Mouse (Mus musculus) spleen, adult 18-20 months (tissue): Measurements from ENCODE around the gene Reps1.
"Not testable (repeated sequence)": the region's sequence is repeated elsewhere in the genome, so short reads cannot be mapped to it uniquely, and the experiment has no call there.

Source experiments
- DNase-seq, 2 experiments: peaks; one replicate each; pipeline ENCODE4 v3.0.0; 2022; ENCODE audit warnings: mixed read lengths in 2 of 2

Gene Reps1

DNA sequence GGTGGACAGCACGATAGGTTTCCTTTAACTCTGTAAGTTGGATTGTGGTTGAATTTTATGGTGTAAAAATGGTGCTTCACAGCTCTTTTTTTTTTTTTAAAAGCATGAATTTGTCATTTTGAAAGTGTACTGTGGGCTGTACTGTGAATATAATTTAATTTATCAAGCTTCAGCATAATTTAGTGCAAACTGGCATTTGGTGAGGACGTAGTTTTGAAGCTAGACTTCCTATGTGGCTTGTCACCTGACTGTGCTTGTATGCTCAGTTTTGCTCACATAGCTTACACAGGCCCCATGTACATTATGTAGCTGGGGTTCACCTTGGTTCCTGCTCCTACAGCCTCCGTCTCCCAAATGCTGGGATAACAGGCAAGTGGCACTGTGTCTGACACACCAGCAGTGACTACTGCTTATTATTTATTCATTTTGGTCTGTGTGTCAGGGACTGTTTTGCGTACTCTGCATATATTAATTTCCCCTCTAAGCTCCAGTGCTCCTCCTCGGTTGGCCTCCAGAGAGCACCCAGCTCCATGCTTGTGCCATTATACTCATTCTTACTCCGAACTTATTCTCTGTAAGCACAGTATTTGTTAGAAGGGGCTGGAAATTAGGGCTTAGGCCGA is 9.1 kb downstream of the Reps1 start:
- DNase-seq: no peak

DNA sequence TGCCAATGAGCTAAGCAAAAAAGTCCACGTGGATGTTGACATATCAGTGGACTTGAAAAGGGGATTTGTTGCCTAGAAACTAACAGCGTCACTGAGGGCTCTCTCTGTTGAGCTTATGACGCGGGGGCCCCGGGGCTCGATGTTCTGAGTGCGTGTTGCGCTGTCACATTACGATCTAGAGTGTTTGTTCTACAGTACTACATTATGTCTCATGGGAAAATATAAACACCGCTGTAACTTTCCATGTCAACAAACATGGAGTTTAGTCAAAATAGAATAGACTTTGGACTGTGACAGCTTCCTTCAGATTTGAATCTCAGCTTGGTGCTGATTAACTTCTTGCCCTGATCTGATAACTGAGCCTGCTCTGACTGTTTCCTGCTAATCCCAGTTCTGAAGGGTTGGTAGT is 10.4 kb downstream of the Reps1 start:
- DNase-seq: no peak

DNA sequence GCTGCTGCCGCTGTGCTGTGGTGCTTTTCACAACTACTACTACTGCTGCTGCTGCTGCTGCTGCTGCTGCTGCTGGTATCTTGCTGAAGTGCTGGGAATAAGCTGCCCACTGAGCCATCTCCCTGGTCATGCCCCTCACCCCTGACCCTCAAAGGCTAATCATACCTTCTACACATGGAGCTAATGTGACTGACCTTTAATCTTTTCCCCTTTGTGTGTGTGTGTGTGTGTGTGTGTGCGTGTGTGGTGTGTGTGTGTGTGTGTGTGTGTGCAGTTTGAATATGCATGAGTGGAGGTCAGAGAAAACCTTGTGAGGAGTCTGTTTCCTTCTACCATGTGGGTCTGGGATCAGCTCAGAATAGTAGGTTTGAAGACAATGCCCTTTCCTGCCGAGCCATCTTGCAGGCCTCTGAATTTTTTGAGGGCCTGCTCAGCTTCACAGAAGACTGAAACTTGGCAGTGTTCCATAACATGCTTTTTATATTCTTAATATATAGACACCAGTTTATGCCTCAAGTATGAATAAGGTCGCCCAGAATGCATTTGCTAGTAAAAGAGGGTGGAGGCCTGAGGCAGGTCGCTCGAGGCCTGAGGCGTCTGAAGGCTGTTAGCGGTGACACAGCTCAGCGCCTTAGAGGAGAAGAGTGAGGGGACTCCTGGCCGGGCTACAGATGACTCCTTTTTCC is 12.2 kb downstream of the Reps1 start:
- DNase-seq: no peak

DNA sequence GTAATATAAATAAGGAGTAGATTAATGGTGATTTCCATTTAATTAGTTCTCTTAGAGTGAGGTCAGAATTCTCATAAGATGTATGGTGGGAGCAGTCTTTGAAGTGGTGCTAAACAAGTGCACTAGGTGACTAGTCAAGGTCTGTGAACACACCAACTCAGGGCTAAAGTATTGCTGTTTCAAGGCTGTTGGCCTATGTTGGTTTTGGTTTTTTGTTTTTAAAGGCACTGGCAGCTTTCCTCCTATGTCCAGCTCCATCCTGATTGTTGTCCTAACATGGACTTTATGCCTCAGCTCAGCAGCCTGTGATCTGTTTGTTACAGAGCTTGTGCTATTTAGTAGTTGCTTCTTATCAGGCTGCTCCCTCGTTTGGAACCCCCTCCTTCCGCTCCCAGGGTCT is 13.2 kb downstream of the Reps1 start:
- no peak for DNase-seq

DNA sequence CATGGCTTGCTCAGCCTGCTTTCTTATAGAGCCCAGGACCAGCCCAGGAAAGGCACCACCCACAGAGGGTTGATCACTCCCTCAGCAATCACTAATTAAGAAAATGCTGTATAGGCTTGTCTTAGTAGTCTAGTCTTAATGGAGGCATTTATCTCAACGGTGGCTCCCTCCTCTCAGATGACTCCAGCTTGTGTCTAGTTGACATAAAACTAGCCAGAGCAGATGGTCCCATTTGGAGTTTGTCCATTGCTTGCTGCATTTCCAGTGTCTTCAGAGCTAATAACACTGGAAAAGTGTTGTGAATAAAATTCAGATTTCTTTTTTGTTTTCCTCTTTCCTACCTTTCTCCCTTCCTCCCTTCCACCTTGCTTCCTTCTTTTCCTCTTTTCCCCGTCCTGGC is 13.9 kb downstream of the Reps1 start:
- DNase-seq: no peak

- DNase-seq: no peak
Observed at GRCm38 (mm10) chr10:18070144-18070543, 14.5 kb downstream of the Reps1 start.

GRCm38 (mm10) chr10:18070616-18071015 is 15.0 kb downstream of the Reps1 start:
- DNase-seq: no peak

DNA sequence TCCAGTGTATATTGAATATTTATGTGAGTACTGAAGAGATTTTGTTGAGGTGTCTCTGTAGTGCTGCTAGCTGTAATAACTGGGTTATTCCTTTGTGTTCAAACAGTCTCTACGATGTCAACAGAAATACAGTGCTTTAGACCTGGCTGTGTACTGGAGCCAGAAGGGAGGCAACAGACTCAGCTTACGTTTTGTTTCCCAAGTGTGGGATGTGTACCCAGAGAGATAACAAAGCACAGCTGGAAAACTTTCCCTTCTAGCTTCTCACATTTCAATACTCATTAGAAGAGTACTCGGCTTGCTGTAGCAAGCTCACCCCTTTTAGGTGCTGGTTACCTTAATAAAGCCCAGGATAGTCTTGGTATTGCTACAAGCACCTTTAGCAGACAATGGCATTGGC is 17.2 kb downstream of the Reps1 start:
- DNase-seq: no peak

- no peak for DNase-seq
Observed at GRCm38 (mm10) chr10:18074383-18075075, 18.9 kb downstream of the Reps1 start.

- no peak for DNase-seq
Observed at GRCm38 (mm10) chr10:18075845-18076244, 20.2 kb downstream of the Reps1 start.

DNA sequence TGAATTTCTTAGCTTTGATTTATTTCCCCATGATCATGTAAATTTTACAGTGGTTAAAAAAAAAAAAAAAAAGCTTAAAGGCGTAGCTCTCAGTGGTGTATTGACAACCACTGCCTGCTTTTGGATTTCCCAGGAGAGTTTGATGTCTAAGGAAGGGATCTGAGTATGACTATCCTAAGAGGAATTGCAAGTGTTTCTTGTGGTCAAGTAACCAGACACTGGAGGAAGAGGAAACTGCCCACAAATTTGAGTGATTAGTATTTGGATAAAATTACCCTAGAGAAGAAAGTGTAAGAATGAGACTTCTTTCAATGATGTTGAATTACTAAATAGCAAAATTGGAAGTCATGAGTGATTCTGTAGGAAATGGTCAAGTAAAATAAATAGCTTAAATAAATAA is 25.9 kb downstream of the Reps1 start:
- no peak for DNase-seq

GRCm38 (mm10) chr10:18082772-18083171 is 27.1 kb downstream of the Reps1 start:
- no peak for DNase-seq

DNA sequence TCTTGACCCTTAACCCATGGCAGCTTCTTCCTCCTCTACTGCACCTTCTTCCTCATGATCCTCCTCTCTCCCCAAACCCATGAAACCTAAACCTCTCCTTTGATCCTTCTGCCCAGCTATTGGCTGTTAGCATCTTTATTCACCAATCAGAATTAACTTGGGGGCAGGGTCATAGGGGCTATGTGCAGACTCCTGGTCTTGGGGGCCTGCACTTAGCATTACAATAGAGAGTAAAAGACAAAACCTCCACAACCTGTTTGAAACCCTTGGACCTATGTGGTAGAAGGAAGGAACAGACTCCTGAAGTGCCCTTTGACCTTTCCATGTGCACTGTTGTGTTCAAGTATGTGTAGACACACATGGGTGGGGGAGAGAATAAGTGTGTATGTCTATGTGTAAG is 35.0 kb downstream of the Reps1 start:
- DNase-seq: no peak

GRCm38 (mm10) chr10:18102166-18102565 is 46.5 kb downstream of the Reps1 start:
- no peak for DNase-seq

DNA sequence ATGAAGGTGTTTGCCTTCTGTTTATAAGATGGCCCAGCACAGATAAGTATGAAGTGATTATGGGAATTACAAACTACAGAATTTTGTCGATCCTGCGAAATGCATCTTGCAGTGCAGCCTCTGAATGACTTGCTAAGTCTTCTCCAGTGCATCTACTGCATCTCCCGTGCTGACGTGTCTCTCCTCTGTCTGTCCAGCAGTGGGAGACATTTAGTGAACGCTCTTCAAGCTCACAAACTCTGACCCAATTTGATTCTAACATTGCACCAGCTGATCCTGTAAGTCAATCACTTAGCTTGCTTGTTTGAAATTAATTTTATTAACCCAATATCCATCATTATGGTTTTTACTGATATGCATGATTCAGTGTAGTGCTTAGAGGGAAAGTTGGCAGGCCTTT is 51.8 kb downstream of the Reps1 start:
- DNase-seq: no peak

DNA sequence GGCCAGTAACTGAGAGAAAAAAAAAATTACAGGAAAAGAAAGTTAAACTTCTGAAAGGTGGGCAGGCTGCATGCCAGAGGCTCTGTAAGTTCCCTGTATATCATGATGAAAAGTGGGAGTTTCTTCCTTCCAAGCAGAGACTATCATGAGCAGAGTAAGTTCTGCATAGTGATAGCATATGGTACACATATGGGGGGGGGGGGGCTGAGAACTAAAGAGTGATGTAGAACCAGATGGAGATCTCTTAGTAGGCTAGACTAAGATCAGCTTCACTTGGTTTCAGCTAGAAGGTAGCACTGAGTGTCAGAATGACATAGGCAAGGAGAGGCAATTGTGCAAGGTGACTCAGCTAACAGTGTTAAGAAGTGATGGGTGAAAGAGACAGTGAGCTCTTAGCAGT is 55.3 kb downstream of the Reps1 start:
- no peak for DNase-seq

DNA sequence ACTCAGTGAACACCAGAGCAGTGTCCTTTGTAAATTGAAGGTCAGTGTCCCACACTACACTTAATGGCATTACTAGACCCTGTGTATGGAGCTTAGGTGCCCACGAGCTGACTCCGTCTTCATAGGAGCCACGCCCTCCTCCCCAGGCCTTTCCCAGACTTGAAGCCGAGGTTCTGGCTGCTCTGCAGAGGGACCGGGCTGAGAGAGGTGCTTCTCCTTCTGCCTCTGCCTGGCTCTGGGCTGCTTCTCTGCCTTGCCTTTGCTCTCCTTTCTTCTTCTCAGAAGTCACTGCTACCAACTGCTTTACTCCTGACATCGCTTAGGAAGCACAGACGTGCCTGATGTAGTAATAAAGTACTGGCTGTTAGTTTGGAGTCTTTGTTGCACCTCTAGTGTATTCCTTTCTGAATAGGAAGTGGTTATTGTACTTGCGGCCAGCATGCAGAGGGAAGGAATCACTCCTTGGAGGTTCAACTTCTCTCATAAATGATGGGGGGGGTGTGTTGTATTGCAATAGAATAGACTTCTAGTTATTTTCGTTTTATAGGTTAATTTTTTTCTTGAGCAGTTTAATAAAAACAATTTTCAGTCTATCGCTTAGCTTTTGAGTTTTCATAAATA is 57.9 kb downstream of the Reps1 start:
- DNase-seq: no peak

- DNase-seq: no peak
Observed at GRCm38 (mm10) chr10:18118336-18118735, 62.7 kb downstream of the Reps1 start.

DNA sequence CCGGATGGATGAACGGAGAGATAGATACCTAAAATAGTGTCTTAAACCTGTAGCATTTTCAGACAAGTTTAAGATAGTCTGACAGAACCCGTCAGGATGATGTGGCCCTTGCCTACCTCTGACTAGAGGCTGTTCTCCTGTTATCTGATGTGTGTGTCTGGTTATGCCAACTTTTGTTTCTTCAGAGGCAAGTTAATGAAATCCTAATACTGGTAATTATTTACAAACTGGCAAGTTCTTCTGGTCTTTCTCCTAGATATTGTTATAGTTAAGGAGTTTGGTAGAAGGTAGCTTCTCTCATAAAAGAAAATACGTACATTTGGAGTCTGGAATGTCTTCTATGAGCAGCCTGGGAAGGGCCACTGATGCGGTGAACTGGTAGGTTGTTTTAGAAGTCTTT is 74.6 kb downstream of the Reps1 start:
- no peak for DNase-seq

DNA sequence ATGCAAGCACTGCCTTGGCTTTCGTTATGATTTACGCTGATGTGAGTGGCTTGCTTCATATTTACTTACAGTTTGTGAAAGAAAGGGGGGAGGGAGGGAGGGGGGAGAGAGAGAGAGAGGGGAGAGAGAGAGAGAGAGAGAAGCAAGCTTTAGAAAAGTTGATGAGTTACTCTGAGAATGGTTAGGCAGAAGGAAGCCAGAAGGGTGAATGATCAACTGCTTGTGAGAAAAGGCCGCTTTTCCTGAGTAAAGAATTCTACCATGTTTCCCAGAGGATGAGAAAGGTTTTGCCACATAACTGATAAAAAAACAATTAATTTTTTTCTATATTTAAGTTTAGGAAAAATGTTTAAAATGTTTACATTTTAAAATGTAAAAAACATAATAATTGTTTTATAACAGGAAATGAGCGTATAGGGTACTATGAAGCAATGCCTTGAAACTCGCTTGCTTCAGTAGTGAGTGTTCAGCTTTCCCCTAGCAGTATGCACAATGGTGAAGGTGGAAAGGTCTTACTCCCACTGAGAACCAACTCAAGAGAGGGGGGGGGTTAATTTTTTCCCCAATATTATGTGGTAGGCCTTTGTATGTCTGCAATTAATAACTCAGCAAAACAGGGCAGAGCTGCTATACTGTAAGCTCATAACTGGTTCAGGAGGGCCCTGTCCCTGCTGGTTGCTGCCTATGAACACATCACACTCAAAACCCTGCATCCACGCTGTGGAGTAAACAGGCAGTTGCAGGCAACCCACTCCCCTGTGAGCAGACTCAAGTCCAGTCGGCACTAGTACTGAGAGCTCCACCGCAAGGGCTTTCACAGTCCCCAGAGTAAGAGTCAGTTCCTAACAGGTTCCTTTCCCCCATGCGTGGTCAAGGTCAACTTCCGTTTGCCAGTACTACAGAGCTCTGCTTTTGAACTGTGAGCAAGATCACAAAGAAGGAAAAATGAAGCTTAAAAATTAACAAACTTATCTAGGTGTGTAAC is 76.3 kb downstream of the Reps1 start:
- no peak for DNase-seq

- DNase-seq: not testable (repeated sequence)
Observed at GRCm38 (mm10) chr10:18138853-18139503, 83.3 kb downstream of the Reps1 start.

- no peak for DNase-seq
Observed at GRCm38 (mm10) chr10:18139615-18140014, 84.0 kb downstream of the Reps1 start.
